Mouse (Mus musculus) lung, embryonic 14.5 days (tissue): ENCODE data around the gene Sertad2. TPM values are rescaled to one million over a fixed set of nuclear protein-coding genes. Genes with fewer than 3 reads are reported as not detected.

Experiments
- ATAC-seq: fragments of 200-750 bp; cut with Nextera tagmentation; 2 replicates; pipeline ENCODE4 v1.8.0; 2017; ENCODE audit warnings: mild to moderate bottlenecking, moderate TSS enrichment, moderate library complexity; ENCODE audit not compliant: insufficient read depth
- DNase-seq: peaks from one replicate; pipeline ENCODE4 v3.0.0-alpha.2; 2015
- H3K27ac ChIP-seq: fragments of 300-500 bp; sonication (generic); 2 replicates; pipeline ENCODE4 v1.5.1; 2014; ENCODE audit warnings: low read depth, mild to moderate bottlenecking, moderate library complexity
- H3K27me3 ChIP-seq: fragments of 300-500 bp; sonication (generic); 2 replicates; pipeline ENCODE4 v1.6.1; 2014; ENCODE audit warnings: low read length, control low read depth; ENCODE audit not compliant: insufficient read depth
- H3K36me3 ChIP-seq: fragments of 300-500 bp; sonication (generic); 2 replicates; pipeline ENCODE4 v1.6.1; 2014; ENCODE audit warnings: control low read depth; ENCODE audit not compliant: insufficient read depth
- H3K4me1 ChIP-seq: fragments of 300-500 bp; sonication (generic); 2 replicates; pipeline ENCODE4 v1.6.1; 2014; ENCODE audit warnings: antibody characterized with exemption, control low read depth; ENCODE audit not compliant: insufficient read depth
- H3K4me2 ChIP-seq: fragments of 300-500 bp; sonication (generic); 2 replicates; pipeline ENCODE4 v1.6.1; 2014; ENCODE audit warnings: mild to moderate bottlenecking
- H3K4me3 ChIP-seq: fragments of 300-500 bp; sonication (generic); 2 replicates; pipeline ENCODE4 v1.5.1; 2014; ENCODE audit warnings: low read depth, low read length
- H3K9ac ChIP-seq: fragments of 300-500 bp; sonication (generic); 2 replicates; pipeline ENCODE4 v1.6.1; 2014
- H3K9me3 ChIP-seq: fragments of 300-500 bp; sonication (generic); 2 replicates; pipeline ENCODE4 v1.6.1; 2016; ENCODE audit warnings: low read depth, low read length, control low read depth
- CTCF ChIP-seq: IDR thresholded peaks from 2 replicates; pipeline ENCODE4 v1.5.1; 2016; ENCODE audit warnings: antibody characterized with exemption, low read depth
- WGBS: fragments of 180-500 bp; shearing (Covaris S2); extraction: QIAGEN DNeasy Blood & Tissue Kit; methylation state at CpG from one replicate; pipeline ENCODE4 v1.1.7; 2014; 5-methylcytosine and 5-hydroxymethylcytosine counted together
- polyA plus RNA-seq: library from polyadenylated mRNA; unstranded; fragments of >200 nt; fragmentation: Nextera tagmentation; extraction: Ambion mirVana; gene quantifications from 2 replicates; pipeline ENCODE4 v1.2.1, GENCODE M21; 2014

Gene Sertad2
- polyA plus RNA-seq, 1 experiment from 2014 or later = 45.8 TPM

- ATAC-seq (no peak), DNase-seq (peak; percentile 75)
- peak overlapping the region; percentile 53 for H3K4me2 ChIP-seq
- peak overlapping the region; percentile 38; the same call in 1 of the 2 replicates for H3K27ac ChIP-seq
- H3K4me3 ChIP-seq = peak overlapping the region; percentile 14
- no peaks in the 10 kb centered on the region for H3K4me1 ChIP-seq
- 33% methylated on average over 24 of the region's 24 CpGs for WGBS
- TF ChIP-seq CTCF = no peak
- no peaks in the 10 kb centered on the region for H3K9me3 ChIP-seq
- peak overlapping the region; percentile 34 for H3K9ac ChIP-seq
- H3K27me3 ChIP-seq = no peaks in the 10 kb centered on the region
- no peaks in the 10 kb centered on the region for H3K36me3 ChIP-seq
Observed at GRCm38 (mm10) chr11:20603066-20603812, 60.2 kb downstream of the Sertad2 start.

- DNase-seq (peak; percentile 30), ATAC-seq (no peak)
- 77% methylated on average over 4 of the region's 4 CpGs for WGBS
- Histone ChIP-seq H3K4me1 (no peaks in the 10 kb centered on the region), H3K36me3 (no peaks in the 10 kb centered on the region), H3K4me2 (no peak overlapping the region), H3K9ac (no peak overlapping the region), H3K9me3 (no peaks in the 10 kb centered on the region), H3K4me3 (no peak overlapping the region), H3K27ac (no peak overlapping the region), H3K27me3 (no peaks in the 10 kb centered on the region)
- no peak for TF ChIP-seq CTCF
Observed at GRCm38 (mm10) chr11:20604119-20604518, 61.1 kb downstream of the Sertad2 start.

- no peak; the same call in 1 of the 2 replicates for ATAC-seq
- Histone ChIP-seq H3K9me3 (no peaks in the 10 kb centered on the region), H3K9ac (peak overlapping the region; percentile 13; the same call in 1 of the 2 replicates), H3K36me3 (no peaks in the 10 kb centered on the region), H3K27ac (no peak overlapping the region), H3K27me3 (no peaks in the 10 kb centered on the region), H3K4me1 (no peaks in the 10 kb centered on the region), H3K4me3 (no peak overlapping the region), H3K4me2 (no peak overlapping the region)
- 57% methylated on average over 7 of the region's 7 CpGs for WGBS
- TF ChIP-seq CTCF = no peak
- DNase-seq = no peak
Observed at GRCm38 (mm10) chr11:20605613-20606012, 62.6 kb downstream of the Sertad2 start.

- ATAC-seq (no peak), DNase-seq (no peak)
- H3K4me3 ChIP-seq = no peak overlapping the region
- H3K27me3 ChIP-seq = no peaks in the 10 kb centered on the region
- no peaks in the 10 kb centered on the region for H3K9me3 ChIP-seq
- H3K4me1 ChIP-seq = no peaks in the 10 kb centered on the region
- no peak overlapping the region for H3K27ac ChIP-seq
- WGBS = 77% methylated on average over 11 of the region's 11 CpGs
- no peak overlapping the region for H3K9ac ChIP-seq
- H3K36me3 ChIP-seq = no peaks in the 10 kb centered on the region
- H3K4me2 ChIP-seq = no peak overlapping the region
- no peak for TF ChIP-seq CTCF
Observed at GRCm38 (mm10) chr11:20608442-20608841, 65.4 kb downstream of the Sertad2 start.

- no peak overlapping the region for H3K4me3 ChIP-seq
- H3K4me1 ChIP-seq = no peaks in the 10 kb centered on the region
- no peaks in the 10 kb centered on the region for H3K9me3 ChIP-seq
- H3K9ac ChIP-seq = no peak overlapping the region
- WGBS = 62% methylated on average over 4 of the region's 4 CpGs
- 0 out of 2 replicates have a peak, but pooled peaks have one; percentile 21 for ATAC-seq
- no peaks in the 10 kb centered on the region for H3K36me3 ChIP-seq
- H3K4me2 ChIP-seq = no peak overlapping the region
- peak; percentile 34 for DNase-seq
- no peaks in the 10 kb centered on the region for H3K27me3 ChIP-seq
- no peak overlapping the region for H3K27ac ChIP-seq
- TF ChIP-seq CTCF = no peak
Observed at GRCm38 (mm10) chr11:20613223-20613622, 70.2 kb downstream of the Sertad2 start.

GRCm38 (mm10) chr11:20616103-20616502 is 73.0 kb downstream of the Sertad2 start:
- DNase-seq = peak; percentile 30
- no peaks in the 10 kb centered on the region for H3K4me1 ChIP-seq
- H3K27ac ChIP-seq = peak overlapping the region; percentile 33; the same call in 1 of the 2 replicates
- H3K4me3 ChIP-seq = no peak overlapping the region
- H3K4me2 ChIP-seq = no peak overlapping the region
- no peak for ATAC-seq
- 54% methylated on average over 3 of the region's 3 CpGs for WGBS
- H3K9me3 ChIP-seq = no peaks in the 10 kb centered on the region
- H3K36me3 ChIP-seq = no peaks in the 10 kb centered on the region
- H3K9ac ChIP-seq = no peak overlapping the region
- H3K27me3 ChIP-seq = no peaks in the 10 kb centered on the region
- no peak for TF ChIP-seq CTCF

GRCm38 (mm10) chr11:20627146-20627545 is 84.1 kb downstream of the Sertad2 start:
- H3K9ac ChIP-seq = no peak overlapping the region
- WGBS = 85% methylated on average over 2 of the region's 2 CpGs
- no peaks in the 10 kb centered on the region for H3K36me3 ChIP-seq
- ATAC-seq (no peak), DNase-seq (no peak)
- no peak overlapping the region for H3K4me2 ChIP-seq
- no peak overlapping the region for H3K27ac ChIP-seq
- TF ChIP-seq CTCF = no peak
- no peaks in the 10 kb centered on the region for H3K4me1 ChIP-seq
- H3K9me3 ChIP-seq = no peaks in the 10 kb centered on the region
- no peak overlapping the region for H3K4me3 ChIP-seq
- H3K27me3 ChIP-seq = no peaks in the 10 kb centered on the region
